Mouse (Mus musculus): ENCODE data around the gene Gm37240. TPM values are rescaled to one million over a fixed set of nuclear protein-coding genes. Genes with fewer than 3 reads are reported as not detected.
A peak's percentile ranks its signal among the peaks of the same experiment; 100 is the strongest.

Gm37240 gene
- polyA plus RNA-seq, 1 experiment from 2014 or later = 7.2 TPM

DNA sequence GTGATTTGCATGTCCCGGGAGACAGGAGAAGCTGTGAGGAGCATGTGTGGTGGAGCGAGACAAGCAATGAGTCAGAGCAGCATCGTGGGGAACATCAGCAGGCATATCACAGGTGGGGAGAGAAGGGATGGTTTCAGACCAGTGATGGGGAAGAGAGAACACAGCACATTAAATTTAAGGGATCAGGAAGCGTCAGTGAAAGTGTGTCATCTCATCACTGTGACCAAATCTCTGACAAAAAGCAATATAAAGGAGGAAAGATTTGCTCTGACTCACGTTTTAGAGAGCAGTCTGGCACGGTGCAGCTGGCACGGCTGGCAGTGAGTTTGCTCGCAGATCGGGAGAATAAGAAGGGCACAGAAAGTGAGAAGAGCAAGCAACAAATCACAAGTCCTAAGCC, 592.1 kb downstream of the Gm37240 start:
- no peaks in the 10 kb centered on the region for H3K4me1 ChIP-seq
- H3K4me3 ChIP-seq = no peak overlapping the region
- no peaks in the 10 kb centered on the region for H3K36me3 ChIP-seq
- H3K27ac ChIP-seq (replicated peaks) = no peak overlapping the region
- no peak for ATAC-seq (ENCODE audit: extremely low read depth, insufficient number of reproducible peaks, low FRiP score, low TSS enrichment)
- WGBS = 81% methylated on average over 9 of the region's 9 CpGs
- no peaks in the 10 kb centered on the region for H3K27me3 ChIP-seq (replicated peaks)
- no peak overlapping the region for H3K4me2 ChIP-seq
- H3K9ac ChIP-seq = no peak overlapping the region
- 0 out of 2 replicates have a peak, but pooled peaks cover 4% of the 10 kb centered on the region for H3K9me3 ChIP-seq

DNA sequence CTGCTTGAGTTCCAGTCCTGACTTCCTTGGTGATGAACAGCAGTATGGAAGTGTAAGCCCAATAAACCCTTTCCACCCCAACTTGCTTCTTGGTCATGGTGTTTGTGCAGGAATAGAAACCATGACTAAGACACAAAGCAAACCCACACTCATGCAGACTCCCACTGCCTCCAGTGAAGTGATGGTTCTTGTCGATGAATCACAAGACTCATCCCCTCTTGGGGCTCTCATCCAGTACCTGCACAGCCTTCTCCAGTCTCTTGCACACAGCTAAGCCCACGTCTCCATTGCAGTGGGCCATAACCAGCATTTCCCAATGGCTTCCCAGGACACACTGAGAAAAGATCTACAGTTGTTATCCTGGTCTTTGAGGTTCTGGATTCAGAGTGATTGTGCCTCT, 599.7 kb downstream of the Gm37240 start:
- WGBS = 61% methylated on average over 2 of the region's 2 CpGs
- Histone ChIP-seq H3K27ac (replicated peaks) (no peak overlapping the region), H3K4me3 (no peak overlapping the region), H3K9ac (no peak overlapping the region), H3K36me3 (no peaks in the 10 kb centered on the region), H3K9me3 (no peaks in the 10 kb centered on the region), H3K27me3 (replicated peaks) (no peaks in the 10 kb centered on the region), H3K4me2 (no peak overlapping the region), H3K4me1 (no peaks in the 10 kb centered on the region)
- ATAC-seq (ENCODE audit: extremely low read depth, insufficient number of reproducible peaks, low FRiP score, low TSS enrichment) = no peak

DNA sequence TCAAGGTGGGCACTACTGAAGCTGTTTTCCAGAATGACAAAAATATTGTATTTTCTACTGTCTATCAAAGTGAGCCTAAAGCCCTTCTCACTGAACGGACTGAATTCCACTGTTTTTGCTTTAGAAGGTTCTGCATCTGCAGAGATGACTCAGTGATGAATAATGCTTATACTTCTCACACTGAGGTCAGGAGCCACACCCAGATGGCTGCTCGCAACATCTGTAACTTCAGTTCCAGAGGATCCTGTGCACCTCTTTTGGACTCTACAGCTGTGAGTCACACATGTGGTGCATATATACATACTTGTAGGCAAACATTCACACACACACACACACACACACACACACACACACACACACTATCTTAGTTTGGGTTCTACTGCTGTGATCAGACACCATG, 602.8 kb downstream of the Gm37240 start:
- WGBS = 75% methylated on average over 2 of the region's 2 CpGs
- H3K27me3 ChIP-seq (replicated peaks) = 0 out of 2 replicates have a peak, but pooled peaks cover 4% of the 10 kb centered on the region
- H3K4me3 ChIP-seq = no peak overlapping the region
- no peak overlapping the region for H3K27ac ChIP-seq (replicated peaks)
- no peak for ATAC-seq (ENCODE audit: extremely low read depth, insufficient number of reproducible peaks, low FRiP score, low TSS enrichment)
- no peaks in the 10 kb centered on the region for H3K9me3 ChIP-seq
- H3K36me3 ChIP-seq = no peaks in the 10 kb centered on the region
- no peak overlapping the region for H3K9ac ChIP-seq
- no peak overlapping the region for H3K4me2 ChIP-seq
- no peaks in the 10 kb centered on the region for H3K4me1 ChIP-seq

DNA sequence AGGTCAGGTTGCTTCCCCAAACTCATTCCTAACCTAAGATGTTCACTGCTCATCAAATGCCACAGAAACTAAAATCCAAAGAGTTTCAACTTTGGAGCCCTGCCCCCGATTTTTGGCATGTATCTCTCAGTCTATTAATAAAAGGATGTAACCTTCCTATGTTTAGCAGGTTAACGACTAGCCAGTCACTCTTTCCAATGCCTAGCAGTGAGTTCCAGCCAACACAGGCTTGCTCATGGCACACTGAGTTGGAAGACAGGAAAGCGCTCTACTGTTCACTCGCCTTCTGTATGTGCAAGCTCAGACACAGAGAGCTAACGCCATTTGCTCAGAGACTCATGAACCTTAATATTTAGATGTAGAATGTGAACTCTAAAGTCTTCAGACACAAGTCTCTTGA, 604.5 kb downstream of the Gm37240 start:
- no peak for ATAC-seq (ENCODE audit: extremely low read depth, insufficient number of reproducible peaks, low FRiP score, low TSS enrichment)
- WGBS = 77% methylated on average over 5 of the region's 5 CpGs
- Histone ChIP-seq H3K27ac (replicated peaks) (no peak overlapping the region), H3K27me3 (replicated peaks) (0 out of 2 replicates have a peak, but pooled peaks cover 4% of the 10 kb centered on the region), H3K9ac (no peak overlapping the region), H3K9me3 (no peaks in the 10 kb centered on the region), H3K36me3 (no peaks in the 10 kb centered on the region), H3K4me3 (no peak overlapping the region), H3K4me2 (no peak overlapping the region), H3K4me1 (no peaks in the 10 kb centered on the region)

DNA sequence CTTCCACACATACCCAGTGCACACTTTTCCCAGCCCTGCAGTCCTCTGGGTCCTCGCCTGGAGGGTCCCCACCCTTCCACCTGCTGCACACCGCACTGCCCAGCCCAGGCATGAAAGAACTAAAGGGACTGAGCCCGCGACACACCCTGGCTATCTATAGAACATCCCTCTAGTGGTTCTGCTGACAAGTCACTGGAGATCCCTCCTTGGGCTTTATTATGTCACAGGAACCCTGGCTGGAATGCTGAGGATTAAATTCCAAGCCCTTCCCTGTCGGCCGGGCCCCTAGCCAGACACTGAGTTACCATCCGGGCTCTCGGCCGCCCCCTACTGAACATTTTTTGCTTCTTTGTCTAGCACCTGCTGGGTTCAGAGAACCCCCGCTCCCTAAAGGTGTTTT, 612.2 kb downstream of the Gm37240 start:
- H3K4me1 ChIP-seq = peaks cover 20% of the 10 kb centered on the region
- ATAC-seq (ENCODE audit: extremely low read depth, insufficient number of reproducible peaks, low FRiP score, low TSS enrichment) = no peak
- peak overlapping the region; percentile 1; the same call in 1 of the 2 replicates for H3K4me2 ChIP-seq
- H3K36me3 ChIP-seq = no peaks in the 10 kb centered on the region
- WGBS = 24% methylated on average over 10 of the region's 10 CpGs
- no peaks in the 10 kb centered on the region for H3K27me3 ChIP-seq (replicated peaks)
- H3K9ac ChIP-seq = no peak overlapping the region
- no peak overlapping the region for H3K4me3 ChIP-seq
- H3K27ac ChIP-seq (replicated peaks) = 0 out of 2 replicates have a peak overlapping the region, but pooled peaks have one; percentile 21
- H3K9me3 ChIP-seq = no peaks in the 10 kb centered on the region

DNA sequence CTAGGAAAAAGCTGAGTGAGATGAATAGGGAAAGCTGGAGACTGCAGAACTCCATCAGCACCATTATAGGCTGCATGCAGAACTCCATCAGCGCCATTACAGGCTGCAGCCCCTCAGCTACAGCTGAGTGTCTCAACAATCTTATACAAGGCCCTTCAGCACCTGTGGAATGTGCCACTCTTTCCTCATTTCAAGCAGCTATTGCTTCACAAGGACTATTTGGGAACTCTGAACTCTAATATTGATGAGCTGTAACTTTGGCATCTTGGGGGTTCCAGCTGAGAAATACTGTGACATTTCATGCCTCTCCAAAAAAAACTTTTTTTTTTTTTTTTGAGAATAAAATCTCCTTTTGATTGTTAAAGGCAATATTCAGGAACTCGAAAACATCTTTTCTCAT, 615.8 kb downstream of the Gm37240 start:
- H3K9ac ChIP-seq = no peak overlapping the region
- H3K36me3 ChIP-seq = no peaks in the 10 kb centered on the region
- no peaks in the 10 kb centered on the region for H3K27me3 ChIP-seq (replicated peaks)
- WGBS = 80% methylated on average over 2 of the region's 2 CpGs
- no peak overlapping the region for H3K27ac ChIP-seq (replicated peaks)
- H3K4me2 ChIP-seq = no peak overlapping the region
- ATAC-seq (ENCODE audit: extremely low read depth, insufficient number of reproducible peaks, low FRiP score, low TSS enrichment) = no peak
- H3K4me1 ChIP-seq = peaks cover 20% of the 10 kb centered on the region
- H3K4me3 ChIP-seq = no peak overlapping the region
- peaks cover 6% of the 10 kb centered on the region; the same call in 1 of the 2 replicates for H3K9me3 ChIP-seq

DNA sequence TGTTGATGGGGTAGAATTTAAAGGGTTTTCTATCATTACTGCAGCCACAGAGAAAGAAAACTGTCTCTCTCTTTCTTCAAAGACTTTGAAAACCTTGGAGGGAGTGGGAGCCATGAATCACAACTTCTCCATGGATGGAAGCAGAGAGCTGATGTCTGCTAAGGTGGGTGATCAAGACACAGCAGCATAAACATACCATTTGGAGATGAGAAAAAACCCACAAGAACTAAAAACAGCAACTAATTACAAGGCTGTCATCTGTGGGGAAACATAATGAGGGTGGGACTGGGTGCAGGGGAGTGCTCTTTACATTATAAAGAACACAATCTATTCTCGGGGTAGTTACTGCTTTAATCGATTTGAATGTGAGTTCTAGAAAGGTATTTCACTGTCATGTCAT, 622.4 kb downstream of the Gm37240 start:
- no peak overlapping the region for H3K27ac ChIP-seq (replicated peaks)
- H3K27me3 ChIP-seq (replicated peaks) = no peaks in the 10 kb centered on the region
- H3K36me3 ChIP-seq = no peaks in the 10 kb centered on the region
- ATAC-seq (ENCODE audit: extremely low read depth, insufficient number of reproducible peaks, low FRiP score, low TSS enrichment) = no peak
- peaks cover 6% of the 10 kb centered on the region; the same call in 1 of the 2 replicates for H3K9me3 ChIP-seq
- peaks cover 11% of the 10 kb centered on the region for H3K4me1 ChIP-seq
- no peak overlapping the region for H3K4me3 ChIP-seq
- no peak overlapping the region for H3K9ac ChIP-seq
- 68% methylated on average over 2 of the region's 2 CpGs for WGBS
- H3K4me2 ChIP-seq = no peak overlapping the region

DNA sequence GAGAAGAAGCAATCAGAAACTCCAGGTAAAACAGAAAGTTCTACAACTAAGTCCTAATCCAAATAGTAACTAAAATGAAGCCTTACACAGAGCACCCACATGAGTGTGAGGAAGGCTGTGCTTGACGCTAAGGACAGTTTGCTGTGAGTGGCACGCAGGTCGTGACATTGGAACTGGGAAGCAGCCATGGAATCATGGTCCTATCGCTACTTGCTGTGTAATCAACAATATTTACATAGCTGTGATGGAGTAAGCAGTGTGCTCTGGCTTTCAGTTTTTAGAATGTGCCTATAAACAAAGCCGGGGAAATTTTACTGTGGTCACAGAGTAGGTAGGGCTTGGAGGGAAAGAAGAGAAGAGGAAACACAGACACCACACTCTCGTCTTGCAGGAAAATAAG, 622.8 kb downstream of the Gm37240 start:
- H3K4me1 ChIP-seq = peaks cover 11% of the 10 kb centered on the region
- 69% methylated on average over 6 of the region's 6 CpGs for WGBS
- H3K9me3 ChIP-seq = peaks cover 2% of the 10 kb centered on the region; the same call in 1 of the 2 replicates
- no peak overlapping the region for H3K9ac ChIP-seq
- no peak overlapping the region for H3K4me3 ChIP-seq
- ATAC-seq (ENCODE audit: extremely low read depth, insufficient number of reproducible peaks, low FRiP score, low TSS enrichment) = no peak
- H3K27me3 ChIP-seq (replicated peaks) = no peaks in the 10 kb centered on the region
- H3K27ac ChIP-seq (replicated peaks) = no peak overlapping the region
- no peaks in the 10 kb centered on the region for H3K36me3 ChIP-seq
- no peak overlapping the region for H3K4me2 ChIP-seq

DNA sequence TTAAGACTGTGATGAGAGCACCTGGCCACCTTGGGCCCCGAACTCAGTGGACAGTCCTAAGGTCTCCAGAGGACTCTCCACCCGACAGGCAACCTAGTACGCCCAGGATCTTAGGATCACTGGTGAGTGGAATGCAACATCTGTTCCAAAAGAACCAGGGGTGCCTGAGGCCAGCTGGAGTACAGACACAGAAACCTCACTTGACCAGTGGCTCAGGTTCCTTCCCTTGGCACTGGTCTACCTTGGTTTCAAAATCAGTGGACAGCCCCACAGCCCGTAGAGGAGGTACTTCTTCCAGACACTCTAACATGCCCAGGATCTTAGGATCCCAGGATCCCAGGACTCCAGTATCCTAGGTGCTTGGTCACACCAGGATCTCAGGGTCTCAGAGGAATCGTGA, 632.8 kb downstream of the Gm37240 start:
- H3K27me3 ChIP-seq (replicated peaks) = no peaks in the 10 kb centered on the region
- H3K9ac ChIP-seq = no peak overlapping the region
- H3K36me3 ChIP-seq = no peaks in the 10 kb centered on the region
- H3K4me2 ChIP-seq = no peak overlapping the region
- H3K4me3 ChIP-seq = no peak overlapping the region
- no peaks in the 10 kb centered on the region for H3K9me3 ChIP-seq
- no peak overlapping the region for H3K27ac ChIP-seq (replicated peaks)
- ATAC-seq (ENCODE audit: extremely low read depth, insufficient number of reproducible peaks, low FRiP score, low TSS enrichment) = no peak
- H3K4me1 ChIP-seq = no peaks in the 10 kb centered on the region
- WGBS = 76% methylated on average over 5 of the region's 5 CpGs

DNA sequence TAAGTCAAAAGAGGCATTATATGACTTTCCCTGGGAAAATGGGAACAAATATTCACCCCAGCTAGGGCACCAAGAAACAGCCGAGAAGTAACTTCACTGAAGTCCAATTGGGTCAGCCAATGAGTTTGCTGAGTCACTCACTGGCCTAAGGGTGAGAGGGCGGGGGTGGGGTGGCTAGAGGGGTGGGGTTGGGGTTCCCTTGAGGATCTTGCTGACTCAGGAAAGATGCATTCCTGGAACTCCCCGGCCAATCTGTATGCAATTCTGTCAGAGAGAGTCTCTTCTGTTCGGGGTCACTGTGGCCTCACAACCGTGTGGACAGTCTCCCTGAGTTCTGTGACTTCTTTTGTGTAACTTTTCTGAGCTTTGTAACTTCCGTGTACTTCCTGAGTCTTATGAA, 635.7 kb downstream of the Gm37240 start:
- Histone ChIP-seq H3K4me1 (no peaks in the 10 kb centered on the region), H3K36me3 (no peaks in the 10 kb centered on the region), H3K9me3 (no peaks in the 10 kb centered on the region), H3K4me2 (no peak overlapping the region), H3K27ac (replicated peaks) (no peak overlapping the region), H3K4me3 (no peak overlapping the region), H3K27me3 (replicated peaks) (no peaks in the 10 kb centered on the region), H3K9ac (no peak overlapping the region)
- no peak for ATAC-seq (ENCODE audit: extremely low read depth, insufficient number of reproducible peaks, low FRiP score, low TSS enrichment)
- 72% methylated on average over 6 of the region's 6 CpGs for WGBS

DNA sequence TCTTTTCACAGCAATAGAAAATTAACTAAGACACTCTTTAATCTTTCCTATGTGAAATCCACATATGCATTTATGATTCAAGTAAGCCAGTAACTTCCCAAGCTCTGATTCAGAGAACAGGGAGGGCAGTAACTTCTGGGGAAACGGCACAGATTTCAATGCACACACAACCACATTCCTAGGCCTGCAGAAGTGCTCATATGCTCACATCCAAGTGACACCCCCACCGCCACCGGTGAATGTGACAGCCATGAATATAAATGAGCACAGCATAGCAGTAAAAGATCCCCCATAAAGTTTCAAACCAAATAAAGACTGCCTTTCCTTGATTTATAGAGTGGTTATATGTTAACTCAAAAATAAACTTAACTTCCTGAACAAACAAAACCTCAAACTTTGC, 641.2 kb downstream of the Gm37240 start:
- H3K9me3 ChIP-seq = no peaks in the 10 kb centered on the region
- no peak overlapping the region for H3K4me2 ChIP-seq
- no peak overlapping the region for H3K9ac ChIP-seq
- H3K36me3 ChIP-seq = no peaks in the 10 kb centered on the region
- WGBS = 85% methylated on average over 3 of the region's 3 CpGs
- H3K4me1 ChIP-seq = peaks cover 8% of the 10 kb centered on the region
- H3K4me3 ChIP-seq = no peak overlapping the region
- ATAC-seq (ENCODE audit: extremely low read depth, insufficient number of reproducible peaks, low FRiP score, low TSS enrichment) = no peak
- H3K27me3 ChIP-seq (replicated peaks) = no peaks in the 10 kb centered on the region
- no peak overlapping the region for H3K27ac ChIP-seq (replicated peaks)

DNA sequence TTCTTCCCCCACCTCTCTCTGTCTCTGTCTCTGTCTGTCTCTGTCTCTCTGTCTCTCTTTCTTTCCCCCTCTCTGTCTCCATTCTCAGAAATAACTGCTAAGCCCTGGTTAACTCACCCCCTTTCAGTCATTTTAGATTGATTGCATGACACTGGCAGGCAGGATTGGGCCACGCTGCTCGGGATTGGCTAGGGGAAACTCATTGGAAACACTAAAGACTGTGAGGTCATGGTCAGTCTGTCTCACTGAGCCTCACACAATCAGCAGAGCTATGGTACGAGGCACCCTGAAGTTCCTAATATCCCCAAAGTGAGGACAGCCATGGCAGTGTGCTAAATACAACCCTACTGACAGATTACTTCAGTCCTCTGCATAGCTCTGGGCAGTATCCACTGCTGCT, 650.8 kb downstream of the Gm37240 start:
- Histone ChIP-seq H3K4me1 (peaks cover 14% of the 10 kb centered on the region), H3K4me2 (no peak overlapping the region), H3K36me3 (no peaks in the 10 kb centered on the region), H3K9me3 (no peaks in the 10 kb centered on the region), H3K9ac (no peak overlapping the region), H3K4me3 (no peak overlapping the region), H3K27ac (replicated peaks) (no peak overlapping the region), H3K27me3 (replicated peaks) (no peaks in the 10 kb centered on the region)
- WGBS = 53% methylated on average over 3 of the region's 3 CpGs
- ATAC-seq (ENCODE audit: extremely low read depth, insufficient number of reproducible peaks, low FRiP score, low TSS enrichment) = no peak
